Mouse (Mus musculus): ENCODE data around the gene Psip1. TPM values are rescaled to one million over a fixed set of nuclear protein-coding genes. Genes with fewer than 3 reads are reported as not detected.
A peak's percentile ranks its signal among the peaks of the same experiment; 100 is the strongest.

Gene Psip1
- polyA plus RNA-seq, 1 experiment, result 14.1 TPM

DNA sequence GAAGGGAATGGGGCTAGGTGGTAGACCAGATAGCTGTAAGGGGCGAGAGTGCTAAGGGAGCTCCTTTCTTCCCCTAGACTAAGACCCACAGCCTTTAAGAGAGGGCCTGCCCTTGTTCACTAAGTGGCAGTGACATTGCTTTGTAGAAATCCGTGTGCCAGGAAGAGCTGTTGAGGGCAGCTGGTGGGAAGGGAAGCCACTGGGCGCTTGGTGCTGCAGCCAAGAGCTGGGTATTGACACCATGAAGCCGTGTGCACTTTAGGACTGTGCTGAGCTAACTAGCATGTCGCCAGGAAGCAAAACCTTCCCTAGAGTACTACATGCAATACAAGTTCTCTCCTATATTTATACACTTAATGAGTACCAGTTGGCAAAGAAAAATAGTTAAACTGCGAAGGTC, 62.6 kb downstream of the Psip1 start:
- Histone ChIP-seq H3K36me3 (ENCODE audit: control insufficient read depth, insufficient read depth, low read length) (peaks cover 17% of the 10 kb centered on the region), H3K4me1 (ENCODE audit: control insufficient read depth, insufficient read depth, insufficient read length, low read length) (peaks cover 3% of the 10 kb centered on the region; the same call in 1 of the 2 replicates), H3K4me3 (ENCODE audit: low read depth, low read length) (no peak overlapping the region), H3K27me3 (ENCODE audit: control insufficient read depth, insufficient read depth, low read length) (no peaks in the 10 kb centered on the region), H3K27ac (ENCODE audit: insufficient read depth, low read depth, low read length) (no peak overlapping the region)
- WGBS, result 93% methylated on average over 6 of the region's 6 CpGs
- TF ChIP-seq CTCF (IDR thresholded peaks at IDR 0.05; ENCODE audit: extremely low read depth, insufficient read length, insufficient replicate concordance, low read depth, low read length) (no peak), POLR2A (IDR thresholded peaks at IDR 0.05; ENCODE audit: low read depth, low read length) (no peak)

DNA sequence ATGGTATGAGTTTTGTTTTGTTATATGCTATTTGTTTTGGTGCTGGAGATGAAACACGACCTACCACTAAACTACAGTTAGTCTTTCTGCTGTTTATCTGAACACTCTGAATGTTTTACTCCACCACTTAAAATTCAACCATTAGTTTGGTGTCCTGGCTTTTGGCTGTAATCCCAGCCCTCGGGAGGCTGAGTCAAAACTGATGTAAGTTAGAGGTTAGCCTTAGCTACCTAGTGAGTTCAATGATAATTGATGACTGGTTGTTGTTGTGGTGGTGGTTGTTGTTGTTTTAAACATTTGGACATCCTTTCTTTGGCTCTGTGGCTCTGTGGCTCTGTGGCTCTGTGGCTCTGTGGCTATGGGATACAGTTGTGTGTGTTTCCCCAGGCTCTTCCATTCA, 67.5 kb downstream of the Psip1 start:
- no peaks in the 10 kb centered on the region for H3K27me3 ChIP-seq (ENCODE audit: control insufficient read depth, insufficient read depth, low read length)
- H3K4me3 ChIP-seq (ENCODE audit: low read depth, low read length), result no peak overlapping the region
- no peak for TF ChIP-seq CTCF (IDR thresholded peaks at IDR 0.05; ENCODE audit: extremely low read depth, insufficient read length, insufficient replicate concordance, low read depth, low read length)
- TF ChIP-seq POLR2A (IDR thresholded peaks at IDR 0.05; ENCODE audit: low read depth, low read length), result no peak
- H3K36me3 ChIP-seq (ENCODE audit: control insufficient read depth, insufficient read depth, low read length), result peaks cover 3% of the 10 kb centered on the region; the same call in 1 of the 2 replicates
- no peak overlapping the region for H3K27ac ChIP-seq (ENCODE audit: insufficient read depth, low read depth, low read length)
- WGBS, result 45% methylated on average over 2 of the region's 2 CpGs
- peaks cover 3% of the 10 kb centered on the region; the same call in 1 of the 2 replicates for H3K4me1 ChIP-seq (ENCODE audit: control insufficient read depth, insufficient read depth, insufficient read length, low read length)

DNA sequence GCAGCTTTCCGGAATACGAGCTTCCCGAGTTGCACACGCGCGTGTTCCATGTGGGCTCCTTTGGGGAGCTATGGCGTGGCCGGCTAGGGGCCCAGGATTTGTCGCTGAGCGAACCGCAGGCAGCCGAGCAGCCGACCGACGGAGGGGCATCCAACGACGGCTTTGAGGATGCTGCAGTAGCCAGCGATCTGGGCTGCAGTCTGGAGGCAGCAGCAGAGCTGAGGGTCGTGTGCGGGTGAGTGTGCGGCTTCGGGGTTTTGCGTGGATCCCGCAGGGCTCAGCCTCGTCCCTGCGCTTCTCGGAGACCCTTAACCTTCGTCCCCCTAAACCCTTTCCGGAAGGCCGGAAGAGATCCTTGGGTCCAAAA, 68.5 kb downstream of the Psip1 start:
- no peak for TF ChIP-seq POLR2A (IDR thresholded peaks at IDR 0.05; ENCODE audit: low read depth, low read length)
- no peak for TF ChIP-seq CTCF (IDR thresholded peaks at IDR 0.05; ENCODE audit: extremely low read depth, insufficient read length, insufficient replicate concordance, low read depth, low read length)
- Histone ChIP-seq H3K36me3 (ENCODE audit: control insufficient read depth, insufficient read depth, low read length) (0 out of 2 replicates have a peak, but pooled peaks cover 2% of the 10 kb centered on the region), H3K4me3 (ENCODE audit: low read depth, low read length) (peak overlapping the region; percentile 82), H3K27me3 (ENCODE audit: control insufficient read depth, insufficient read depth, low read length) (no peaks in the 10 kb centered on the region), H3K27ac (ENCODE audit: insufficient read depth, low read depth, low read length) (peak overlapping the region; percentile 42; the same call in 1 of the 2 replicates), H3K4me1 (ENCODE audit: control insufficient read depth, insufficient read depth, insufficient read length, low read length) (peaks cover 3% of the 10 kb centered on the region; the same call in 1 of the 2 replicates)
- WGBS, result under 1% methylated on average over 30 of the region's 30 CpGs

DNA sequence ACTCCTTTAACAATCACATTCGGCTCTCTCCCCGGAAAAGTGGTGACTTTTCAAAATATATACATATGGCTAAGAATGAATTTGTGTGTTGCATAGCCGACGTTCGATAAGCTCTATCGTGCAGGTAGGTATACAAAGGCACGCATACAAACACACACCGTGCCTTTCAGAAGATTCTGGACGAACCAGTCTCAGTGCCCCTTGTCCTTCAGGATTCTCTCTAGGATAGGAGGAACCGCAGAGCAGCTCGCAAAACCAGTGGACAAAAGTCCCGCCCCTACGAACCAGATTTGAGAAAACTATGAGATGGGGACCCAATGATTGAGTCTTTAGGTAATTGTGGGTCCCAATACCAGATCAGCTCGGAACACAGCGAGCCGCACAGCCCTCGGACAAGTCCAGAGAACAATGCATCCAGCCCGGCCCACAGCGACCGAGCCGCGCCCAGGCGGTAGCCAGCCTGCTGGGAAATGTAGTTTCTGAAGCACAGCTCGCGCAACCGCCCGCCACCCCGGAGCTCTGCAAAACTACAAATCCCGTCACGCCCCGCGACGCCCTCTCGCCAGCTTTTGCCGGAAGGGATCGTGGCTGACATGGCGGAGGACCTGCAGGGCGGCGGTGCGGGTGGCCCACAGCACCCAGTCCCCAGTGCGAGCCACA, 69.0 kb downstream of the Psip1 start, which contains the start of gene Snapc3:
Gene Snapc3, plus strand, starts transcription at position 565 of the 660 bp plus-strand sequence.
- WGBS, result under 1% methylated on average over 41 of the region's 41 CpGs
- Histone ChIP-seq H3K27ac (ENCODE audit: insufficient read depth, low read depth, low read length) (peak within 1 kb of the TSS; percentile 91), H3K4me1 (ENCODE audit: control insufficient read depth, insufficient read depth, insufficient read length, low read length) (peaks cover 3% of the 10 kb centered on the region; the same call in 1 of the 2 replicates), H3K36me3 (ENCODE audit: control insufficient read depth, insufficient read depth, low read length) (no peaks in the 10 kb centered on the region), H3K4me3 (ENCODE audit: low read depth, low read length) (peak within 1 kb of the TSS; percentile 82), H3K27me3 (ENCODE audit: control insufficient read depth, insufficient read depth, low read length) (no peaks in the 10 kb centered on the region)
- peak; percentile 69 for TF ChIP-seq POLR2A (IDR thresholded peaks at IDR 0.05; ENCODE audit: low read depth, low read length)
- no peak for TF ChIP-seq CTCF (IDR thresholded peaks at IDR 0.05; ENCODE audit: extremely low read depth, insufficient read length, insufficient replicate concordance, low read depth, low read length)

DNA sequence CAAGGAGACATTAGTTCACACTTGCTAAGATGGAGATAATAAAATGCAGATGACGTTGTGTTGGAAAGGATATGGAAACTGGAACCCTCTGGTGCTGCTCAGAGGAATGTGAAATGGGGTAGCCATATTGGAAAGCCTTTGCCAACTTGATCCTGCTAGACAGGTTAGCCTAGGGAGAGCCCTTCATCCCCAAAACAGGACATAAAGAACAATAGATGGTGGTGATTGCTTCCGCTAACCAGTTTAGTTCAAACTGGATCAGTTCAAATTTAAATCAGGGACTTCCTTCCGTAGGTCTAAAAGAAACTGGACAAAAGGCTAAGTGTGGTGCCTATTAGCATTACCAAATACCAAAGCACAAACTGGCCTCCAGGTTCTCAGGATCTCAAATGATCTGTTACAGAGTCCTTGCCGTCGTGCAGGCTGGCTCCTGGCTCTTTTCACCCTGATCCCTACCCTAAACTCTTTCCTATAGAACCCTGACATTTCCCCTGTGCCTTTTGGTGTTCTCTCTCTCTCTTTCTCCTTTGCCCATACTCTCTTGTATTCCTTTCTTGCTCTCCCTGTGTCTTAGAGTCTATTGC, 71.9 kb downstream of the Psip1 start:
- 92% methylated on average over 5 of the region's 5 CpGs for WGBS
- Histone ChIP-seq H3K4me3 (ENCODE audit: low read depth, low read length) (no peak overlapping the region), H3K27me3 (ENCODE audit: control insufficient read depth, insufficient read depth, low read length) (no peaks in the 10 kb centered on the region), H3K27ac (ENCODE audit: insufficient read depth, low read depth, low read length) (no peak overlapping the region), H3K4me1 (ENCODE audit: control insufficient read depth, insufficient read depth, insufficient read length, low read length) (peaks cover 3% of the 10 kb centered on the region; the same call in 1 of the 2 replicates), H3K36me3 (ENCODE audit: control insufficient read depth, insufficient read depth, low read length) (no peaks in the 10 kb centered on the region)
- no peak for TF ChIP-seq POLR2A (IDR thresholded peaks at IDR 0.05; ENCODE audit: low read depth, low read length)
- TF ChIP-seq CTCF (IDR thresholded peaks at IDR 0.05; ENCODE audit: extremely low read depth, insufficient read length, insufficient replicate concordance, low read depth, low read length), result no peak

DNA sequence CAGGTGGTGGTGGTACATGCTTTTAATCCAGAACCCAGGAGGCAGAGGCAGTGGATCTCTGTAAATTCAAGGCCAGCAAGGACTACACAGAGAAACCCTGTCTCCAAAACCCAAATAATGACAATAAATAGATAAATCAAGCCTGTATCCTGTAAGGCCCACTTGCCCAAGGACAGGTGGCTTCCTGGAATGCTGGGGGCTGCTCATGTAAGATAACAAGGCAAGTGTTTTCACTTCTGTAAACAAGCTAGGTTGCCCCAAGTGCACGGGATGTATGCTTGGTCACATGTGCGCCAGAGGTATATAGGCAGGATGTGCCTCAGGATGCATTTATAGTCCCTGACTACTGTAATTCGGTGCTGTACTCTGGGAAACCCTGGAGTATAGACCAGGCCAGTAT, 74.2 kb downstream of the Psip1 start:
- H3K27ac ChIP-seq (ENCODE audit: insufficient read depth, low read depth, low read length), result no peak overlapping the region
- no peaks in the 10 kb centered on the region for H3K36me3 ChIP-seq (ENCODE audit: control insufficient read depth, insufficient read depth, low read length)
- no peaks in the 10 kb centered on the region for H3K27me3 ChIP-seq (ENCODE audit: control insufficient read depth, insufficient read depth, low read length)
- TF ChIP-seq POLR2A (IDR thresholded peaks at IDR 0.05; ENCODE audit: low read depth, low read length), result no peak
- TF ChIP-seq CTCF (IDR thresholded peaks at IDR 0.05; ENCODE audit: extremely low read depth, insufficient read length, insufficient replicate concordance, low read depth, low read length), result no peak
- H3K4me3 ChIP-seq (ENCODE audit: low read depth, low read length), result no peak overlapping the region
- 65% methylated on average over 3 of the region's 3 CpGs for WGBS
- no peaks in the 10 kb centered on the region for H3K4me1 ChIP-seq (ENCODE audit: control insufficient read depth, insufficient read depth, insufficient read length, low read length)

DNA sequence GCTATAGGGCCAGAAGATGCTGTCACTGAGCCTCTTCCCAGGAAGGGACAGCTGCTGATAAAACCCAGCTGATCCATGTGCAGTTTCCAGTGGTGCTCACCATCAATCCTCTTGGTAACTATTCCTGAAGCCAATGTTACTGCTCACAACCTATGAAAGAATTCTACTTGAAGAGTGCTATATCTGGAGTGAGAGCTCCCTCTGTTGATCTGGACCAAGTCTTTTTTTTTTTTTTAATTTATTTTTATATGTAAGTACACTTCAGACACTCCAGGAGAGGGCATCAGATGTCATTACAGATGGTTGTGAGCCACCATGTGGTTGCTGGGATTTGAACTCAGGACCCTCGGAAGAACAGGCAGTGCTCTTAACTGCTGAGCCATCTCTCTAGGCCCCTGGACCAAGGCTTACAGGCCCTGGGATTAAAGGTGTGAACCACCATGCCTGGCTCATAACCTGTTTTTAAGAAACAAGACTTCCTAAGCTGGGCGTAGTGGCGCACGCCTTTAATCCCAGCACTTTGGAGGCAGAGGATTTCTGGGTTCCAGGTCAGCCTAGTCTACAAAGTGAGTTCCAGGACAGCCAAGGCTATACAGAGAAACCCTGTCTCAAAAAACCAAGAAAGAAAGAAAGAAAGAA, 76.3 kb downstream of the Psip1 start:
- 95% methylated on average over 4 of the region's 4 CpGs for WGBS
- Histone ChIP-seq H3K36me3 (ENCODE audit: control insufficient read depth, insufficient read depth, low read length) (no peaks in the 10 kb centered on the region), H3K4me3 (ENCODE audit: low read depth, low read length) (no peak overlapping the region), H3K27ac (ENCODE audit: insufficient read depth, low read depth, low read length) (no peak overlapping the region), H3K27me3 (ENCODE audit: control insufficient read depth, insufficient read depth, low read length) (no peaks in the 10 kb centered on the region), H3K4me1 (ENCODE audit: control insufficient read depth, insufficient read depth, insufficient read length, low read length) (no peaks in the 10 kb centered on the region)
- TF ChIP-seq POLR2A (IDR thresholded peaks at IDR 0.05; ENCODE audit: low read depth, low read length) (no peak), CTCF (IDR thresholded peaks at IDR 0.05; ENCODE audit: extremely low read depth, insufficient read length, insufficient replicate concordance, low read depth, low read length) (0 out of 2 replicates have a peak, but pooled peaks have one; percentile 3)

All from small intestine, adult 2 months (tissue).